Mouse (Mus musculus) hindbrain, embryonic 13.5 days (tissue): Measurements from ENCODE around the gene Tmem252. TPM values are rescaled to one million over a fixed set of nuclear protein-coding genes. Genes with fewer than 3 reads are reported as not detected.

ENCODE experiments used
- ATAC-seq: fragments of 200-750 bp; cut with Nextera tagmentation; 2 replicates; pipeline ENCODE4 v1.8.0; 2017; ENCODE audit warnings: moderate TSS enrichment; ENCODE audit not compliant: low FRiP score
- H3K27ac ChIP-seq: fragments of 300-500 bp; sonication (generic); 2 replicates; pipeline ENCODE4 v1.5.1; 2015; ENCODE audit warnings: inconsistent platforms, mild to moderate bottlenecking, moderate library complexity
- H3K27me3 ChIP-seq: fragments of 300-500 bp; sonication (generic); 2 replicates; pipeline ENCODE4 v1.6.1; 2015; ENCODE audit warnings: mild to moderate bottlenecking, inconsistent platforms
- H3K36me3 ChIP-seq: fragments of 300-500 bp; sonication (generic); 2 replicates; pipeline ENCODE4 v1.6.1; 2015; ENCODE audit warnings: mild to moderate bottlenecking, inconsistent platforms
- H3K4me1 ChIP-seq: fragments of 300-500 bp; sonication (generic); replicated peaks from 2 replicates; pipeline ENCODE4 v1.6.1; 2015; ENCODE audit warnings: inconsistent platforms
- H3K4me2 ChIP-seq: fragments of 300-500 bp; sonication (generic); 2 replicates; pipeline ENCODE4 v1.6.1; 2015; ENCODE audit warnings: inconsistent platforms, mild to moderate bottlenecking, moderate library complexity
- H3K4me3 ChIP-seq: fragments of 300-500 bp; sonication (generic); 2 replicates; pipeline ENCODE4 v1.5.1; 2015; ENCODE audit warnings: mild to moderate bottlenecking, inconsistent platforms
- H3K9ac ChIP-seq: fragments of 300-500 bp; sonication (generic); 2 replicates; pipeline ENCODE4 v1.6.1; 2015; ENCODE audit warnings: mild to moderate bottlenecking, inconsistent platforms
- H3K9me3 ChIP-seq: fragments of 300-500 bp; sonication (generic); 2 replicates; pipeline ENCODE4 v1.6.1; 2016; ENCODE audit warnings: inconsistent platforms
- WGBS: fragments of 180-500 bp; shearing (Covaris S2); methylation state at CpG from one replicate; pipeline ENCODE4 v1.1.7; 2015; 5-methylcytosine and 5-hydroxymethylcytosine counted together
- polyA plus RNA-seq: library from polyadenylated mRNA; unstranded; fragments of >200 nt; fragmentation: Nextera tagmentation; extraction: Ambion mirVana; gene quantifications from 2 replicates; pipeline ENCODE4 v1.2.1, GENCODE M21; 2015

The Tmem252 gene
- polyA plus RNA-seq, 1 experiment from 2014 or later: 1.7 TPM

DNA sequence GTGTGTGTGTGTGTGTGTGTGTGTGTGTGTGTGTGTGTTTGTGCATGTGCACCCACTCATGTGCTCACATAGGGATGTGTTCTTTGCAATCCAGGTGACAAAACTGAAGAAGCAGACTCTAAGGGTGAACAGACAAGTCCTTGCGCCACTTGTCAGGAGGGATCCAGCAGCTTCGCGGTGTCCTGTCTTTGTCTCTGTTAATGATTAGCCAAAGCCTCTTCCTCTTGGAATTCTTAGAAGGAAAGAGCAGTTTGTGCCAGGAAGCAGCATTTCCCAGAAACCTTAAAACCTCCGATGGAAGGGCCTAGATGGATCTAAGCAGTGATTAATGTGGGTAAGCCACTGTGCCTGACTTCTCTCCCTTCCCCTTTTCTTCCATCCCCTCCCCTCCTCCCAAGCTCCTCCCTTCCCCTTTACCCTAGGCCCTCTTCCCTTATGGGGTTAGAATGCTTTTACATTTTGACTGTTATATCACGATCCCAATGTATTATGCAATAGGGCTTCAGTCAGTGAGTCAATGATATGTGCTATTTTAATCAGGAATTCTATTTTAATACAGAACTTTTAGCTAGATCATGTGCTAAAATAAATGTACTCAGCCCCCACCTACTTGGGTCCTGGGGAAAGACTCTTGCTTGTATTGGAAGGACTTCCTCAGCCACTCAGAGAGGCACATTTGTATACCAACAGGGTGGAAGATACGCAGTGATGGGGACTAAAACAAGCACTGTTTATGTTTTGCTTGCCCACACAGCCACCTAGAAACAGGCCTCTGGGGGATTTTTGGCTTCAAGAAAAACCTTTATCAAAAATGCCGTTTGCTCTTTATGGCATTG, 33.5 kb downstream of the Tmem252 start:
- Histone ChIP-seq H3K4me3 (no peak overlapping the region), H3K27me3 (0 out of 2 replicates have a peak, but pooled peaks cover 3% of the 10 kb centered on the region), H3K4me1 (no peaks in the 10 kb centered on the region), H3K27ac (no peak overlapping the region), H3K36me3 (no peaks in the 10 kb centered on the region), H3K9me3 (no peaks in the 10 kb centered on the region), H3K4me2 (no peak overlapping the region), H3K9ac (no peak overlapping the region)
- ATAC-seq: no peak
- WGBS: 54% methylated on average over 7 of the region's 7 CpGs

GRCm38 (mm10) chr19:24708032-24708431, 34.2 kb downstream of the Tmem252 start:
- Histone ChIP-seq H3K36me3 (no peaks in the 10 kb centered on the region), H3K9me3 (no peaks in the 10 kb centered on the region), H3K9ac (no peak overlapping the region), H3K27ac (no peak overlapping the region), H3K4me3 (no peak overlapping the region), H3K27me3 (0 out of 2 replicates have a peak, but pooled peaks cover 3% of the 10 kb centered on the region), H3K4me1 (no peaks in the 10 kb centered on the region), H3K4me2 (no peak overlapping the region)
- ATAC-seq: no peak
- whole genome bisulfite sequencing: 82% methylated on average over 7 of the region's 7 CpGs

DNA sequence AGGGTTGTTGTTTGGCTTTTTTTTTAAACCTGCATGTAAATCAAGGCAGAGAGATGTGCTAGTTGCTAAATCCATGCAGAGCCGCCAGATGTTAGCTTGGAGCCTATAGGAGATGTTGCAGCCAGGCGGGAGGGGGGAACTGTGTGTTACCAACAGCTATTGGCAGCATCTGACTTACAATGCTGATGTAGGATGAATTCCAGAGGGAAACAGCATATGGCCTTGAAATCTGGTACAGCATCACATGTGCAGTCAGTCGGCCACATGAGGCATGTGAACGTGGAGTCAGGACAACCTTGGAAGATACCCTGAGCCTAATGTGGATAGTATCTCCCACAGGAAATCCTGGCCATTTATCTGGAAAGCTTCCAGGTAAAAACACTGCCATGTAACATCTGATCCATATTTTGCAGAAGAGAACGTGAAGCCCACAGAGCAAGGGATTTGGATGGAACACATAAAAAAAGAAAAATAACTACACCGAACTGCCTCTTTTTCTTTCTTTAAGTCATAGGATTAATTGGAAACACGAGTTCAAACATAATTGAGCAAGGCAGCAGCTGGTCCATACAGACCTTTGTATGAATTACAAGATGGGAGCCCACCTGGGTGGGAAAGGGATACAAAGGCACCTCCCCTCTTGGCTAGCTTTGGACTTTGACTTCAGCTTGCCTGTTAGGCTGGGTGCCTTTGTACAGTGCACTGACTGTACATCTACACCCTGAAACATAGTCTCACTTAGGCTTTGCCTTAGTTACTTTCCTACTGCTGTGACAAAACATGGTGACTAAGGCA, 42.7 kb downstream of the Tmem252 start:
- Histone ChIP-seq H3K36me3 (no peaks in the 10 kb centered on the region), H3K9ac (no peak overlapping the region), H3K27me3 (no peaks in the 10 kb centered on the region), H3K4me2 (no peak overlapping the region), H3K4me3 (no peak overlapping the region), H3K27ac (no peak overlapping the region), H3K9me3 (no peaks in the 10 kb centered on the region), H3K4me1 (no peaks in the 10 kb centered on the region)
- peak; percentile 68; the same call in 1 of the 2 replicates for ATAC-seq
- 81% methylated on average over 7 of the region's 7 CpGs for WGBS

DNA sequence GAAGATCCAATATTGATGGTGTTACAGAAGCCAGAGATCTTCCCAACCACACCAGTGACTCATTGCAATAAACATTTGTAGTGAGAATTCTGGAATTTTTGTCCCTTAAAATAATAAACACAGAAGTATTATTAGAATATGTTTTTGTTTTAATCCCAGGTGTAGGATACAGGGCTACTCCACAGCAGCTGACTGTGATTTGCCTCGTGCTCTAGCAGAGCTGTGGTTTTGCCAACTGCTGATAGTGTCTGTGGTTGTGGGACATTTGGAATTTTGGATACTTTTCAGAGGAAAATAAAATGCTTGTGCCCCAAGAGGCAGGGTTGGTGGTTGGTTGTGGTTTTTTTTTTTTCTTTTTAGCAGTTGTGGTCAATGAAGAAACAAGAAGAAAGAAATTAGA, 44.2 kb downstream of the Tmem252 start:
- WGBS: 95% methylated on average over 1 of the region's 1 CpGs
- no peak overlapping the region for H3K4me3 ChIP-seq
- H3K9ac ChIP-seq: no peak overlapping the region
- no peaks in the 10 kb centered on the region for H3K27me3 ChIP-seq
- H3K36me3 ChIP-seq: no peaks in the 10 kb centered on the region
- no peak overlapping the region for H3K27ac ChIP-seq
- no peaks in the 10 kb centered on the region for H3K4me1 ChIP-seq
- no peaks in the 10 kb centered on the region for H3K9me3 ChIP-seq
- ATAC-seq: no peak
- H3K4me2 ChIP-seq: no peak overlapping the region

DNA sequence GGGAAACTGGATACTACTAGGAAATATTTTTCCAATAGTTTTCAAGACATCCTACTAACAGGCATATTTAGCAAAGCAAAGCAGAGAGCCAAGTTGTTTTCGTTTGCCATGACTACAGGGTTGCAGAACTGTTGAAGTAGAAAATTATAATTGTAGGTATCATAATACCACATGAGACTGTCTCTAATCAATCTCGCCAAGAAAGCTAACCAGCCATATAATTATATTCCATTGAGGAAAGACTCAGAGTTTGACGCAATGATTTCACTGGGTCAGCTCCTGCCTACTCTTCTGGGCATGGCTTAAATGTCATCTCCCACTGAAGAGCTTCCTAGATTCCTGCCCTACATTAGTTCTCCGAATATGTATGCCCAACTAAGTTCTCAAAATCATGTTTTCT, 45.7 kb downstream of the Tmem252 start:
- Histone ChIP-seq H3K4me2 (no peak overlapping the region), H3K9me3 (no peaks in the 10 kb centered on the region), H3K27me3 (no peaks in the 10 kb centered on the region), H3K4me3 (no peak overlapping the region), H3K9ac (no peak overlapping the region), H3K27ac (no peak overlapping the region), H3K4me1 (no peaks in the 10 kb centered on the region), H3K36me3 (no peaks in the 10 kb centered on the region)
- no peak for ATAC-seq
- 73% methylated on average over 4 of the region's 4 CpGs for WGBS

DNA sequence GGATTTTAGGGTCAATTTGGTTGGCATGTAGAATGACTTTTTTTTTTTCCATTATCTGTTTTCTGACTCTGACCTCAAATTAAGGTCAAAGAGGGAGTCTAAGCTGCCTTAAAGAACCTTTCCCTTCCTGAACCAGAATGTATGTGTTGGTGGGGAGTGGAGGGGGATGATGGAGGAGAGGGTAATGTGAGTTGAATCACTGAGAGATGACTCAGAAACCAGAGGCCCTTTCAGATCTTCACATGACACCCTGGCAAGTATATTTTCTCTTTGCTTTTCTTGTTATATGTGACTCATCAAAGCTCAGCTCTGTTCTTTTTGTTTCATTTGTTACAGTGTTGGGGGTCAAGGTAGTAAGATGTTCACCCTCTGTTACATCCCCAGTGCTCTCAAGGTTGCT, 46.6 kb downstream of the Tmem252 start:
- ATAC-seq: no peak
- Histone ChIP-seq H3K27me3 (no peaks in the 10 kb centered on the region), H3K36me3 (no peaks in the 10 kb centered on the region), H3K9ac (no peak overlapping the region), H3K4me3 (no peak overlapping the region), H3K9me3 (no peaks in the 10 kb centered on the region), H3K4me1 (no peaks in the 10 kb centered on the region), H3K27ac (no peak overlapping the region), H3K4me2 (no peak overlapping the region)

- H3K4me1 ChIP-seq: no peaks in the 10 kb centered on the region
- no peak overlapping the region for H3K27ac ChIP-seq
- 68% methylated on average over 10 of the region's 10 CpGs for WGBS
- no peak for ATAC-seq
- no peaks in the 10 kb centered on the region for H3K27me3 ChIP-seq
- H3K9ac ChIP-seq: no peak overlapping the region
- H3K9me3 ChIP-seq: no peaks in the 10 kb centered on the region
- H3K4me3 ChIP-seq: no peak overlapping the region
- H3K4me2 ChIP-seq: no peak overlapping the region
- no peaks in the 10 kb centered on the region for H3K36me3 ChIP-seq
Measured at GRCm38 (mm10) chr19:24724362-24724761, 50.6 kb downstream of the Tmem252 start.

DNA sequence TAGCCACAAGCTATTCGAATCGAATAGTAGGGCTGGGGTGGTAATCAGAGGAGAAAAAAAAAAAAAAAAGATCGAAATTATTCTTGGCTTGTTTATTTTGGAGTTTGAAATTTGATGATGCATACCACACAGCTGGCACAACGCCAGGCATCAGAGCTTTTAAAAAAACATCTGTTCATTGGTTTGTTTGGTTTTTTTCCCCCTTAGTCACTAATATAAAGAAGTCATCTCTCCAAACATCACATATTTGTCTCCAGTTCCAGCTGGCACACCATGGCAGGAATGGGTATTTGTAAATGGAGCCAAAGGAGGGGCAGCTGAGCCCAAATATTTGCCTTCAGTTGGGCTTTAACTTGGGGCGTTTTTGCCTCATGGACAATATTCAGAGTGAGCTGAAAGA, 56.9 kb downstream of the Tmem252 start:
- Histone ChIP-seq H3K27me3 (no peaks in the 10 kb centered on the region), H3K4me1 (no peaks in the 10 kb centered on the region; the same call in none of the 2 replicates), H3K4me2 (no peak overlapping the region), H3K27ac (no peak overlapping the region), H3K9ac (no peak overlapping the region), H3K36me3 (no peaks in the 10 kb centered on the region), H3K9me3 (no peaks in the 10 kb centered on the region), H3K4me3 (no peak overlapping the region)
- 72% methylated on average over 5 of the region's 5 CpGs for WGBS
- ATAC-seq: no peak

Other genes starting within 250 kb of the Tmem252 start
- 56.7 and 59.4 TPM in 2 replicates for gene Fam122a, start 196.7 kb upstream of the Tmem252 start, polyA plus RNA-seq
- gene Pip5k1b, start 118.1 kb upstream of the Tmem252 start, polyA plus RNA-seq: 1.5 and 1.7 TPM in 2 replicates
- 0.65 and 1.4 TPM in 2 replicates for gene Pgm5, start 187.8 kb downstream of the Tmem252 start, polyA plus RNA-seq
- gene Gm10053, start 201.7 kb downstream of the Tmem252 start, polyA plus RNA-seq: 246 and 248 TPM in 2 replicates
- gene Foxd4, start 227.2 kb downstream of the Tmem252 start, polyA plus RNA-seq: 0.19 TPM in 1 of 2 replicates, not detected in the other